Mouse (Mus musculus): ENCODE measurements around the gene Eya4.

Eya4 gene

DNA sequence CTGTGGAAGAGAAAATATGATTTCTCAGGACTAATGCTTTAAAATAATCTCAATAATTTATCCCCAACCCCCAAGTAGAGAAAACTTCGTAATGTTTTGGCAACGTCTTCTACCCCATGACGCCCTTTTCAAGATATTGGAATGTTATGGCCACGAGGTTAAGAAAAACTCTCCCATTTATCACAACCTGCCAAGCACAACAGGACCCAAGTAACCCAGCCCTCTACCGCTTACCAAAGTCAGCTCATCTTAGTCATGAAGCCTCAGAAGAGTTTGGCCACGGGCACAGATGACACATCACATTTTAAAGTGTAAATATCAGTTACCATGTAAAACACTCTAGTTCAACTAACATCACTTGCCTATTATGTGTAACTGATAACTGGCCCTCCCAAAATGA, 117.2 kb downstream of the Eya4 start:
- DNase-seq (ENCODE audit: extremely low spot score), result no peak

DNA sequence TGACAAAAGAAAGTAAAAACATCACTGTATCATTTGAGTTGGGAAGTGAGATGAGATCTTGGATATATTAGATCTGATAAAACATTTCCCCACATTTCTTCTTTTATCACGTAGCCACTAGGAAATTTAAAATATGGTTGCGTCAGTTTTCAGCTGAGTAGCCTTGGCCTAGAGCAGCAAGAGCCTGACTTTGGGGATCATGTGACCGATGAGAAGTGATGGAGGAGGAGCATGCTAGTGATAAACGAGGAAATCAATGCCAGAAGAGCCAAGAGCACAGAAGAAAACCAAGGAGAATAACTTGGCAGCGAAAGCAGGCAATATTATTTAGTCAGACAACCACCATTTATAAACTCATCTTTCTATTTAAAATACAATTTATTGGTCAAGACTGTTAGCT, 119.7 kb downstream of the Eya4 start:
- DNase-seq (ENCODE audit: extremely low spot score), result no peak

GRCm38 (mm10) chr10:23223336-23223735, 127.2 kb downstream of the Eya4 start:
- DNase-seq (ENCODE audit: extremely low spot score), result no peak

- no peak for DNase-seq (ENCODE audit: extremely low spot score)
Observed at GRCm38 (mm10) chr10:23220432-23220831, 130.2 kb downstream of the Eya4 start.

- DNase-seq (ENCODE audit: extremely low spot score), result no peak
Observed at GRCm38 (mm10) chr10:23216815-23217214, 133.8 kb downstream of the Eya4 start.

DNA sequence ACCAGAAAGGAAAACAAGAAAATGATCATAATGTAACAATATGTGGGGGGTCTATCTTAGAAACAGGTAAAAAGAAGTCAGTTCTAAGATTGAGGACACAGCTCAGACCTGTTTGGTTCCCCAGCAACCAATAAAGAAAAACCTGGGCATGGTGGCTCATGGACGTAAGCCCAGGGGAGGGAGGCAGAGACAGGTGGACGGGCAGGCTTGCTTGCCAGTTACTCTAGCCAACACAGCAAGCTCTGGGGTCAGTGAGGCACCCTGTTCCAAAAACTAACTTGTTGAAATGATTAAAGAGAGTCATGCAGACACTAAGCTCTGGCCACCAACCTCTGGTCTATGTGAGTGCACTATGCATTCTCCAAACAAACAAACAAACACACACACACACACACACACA, 139.2 kb downstream of the Eya4 start:
- no peak for DNase-seq (ENCODE audit: extremely low spot score)

GRCm38 (mm10) chr10:23203885-23204284, 146.7 kb downstream of the Eya4 start:
- no peak for DNase-seq (ENCODE audit: extremely low spot score)

GRCm38 (mm10) chr10:23203144-23203838, 147.3 kb downstream of the Eya4 start:
- no peak for DNase-seq (ENCODE audit: extremely low spot score)

- DNase-seq (ENCODE audit: extremely low spot score), result no peak
Observed at GRCm38 (mm10) chr10:23202591-23202990, 148.0 kb downstream of the Eya4 start.

DNA sequence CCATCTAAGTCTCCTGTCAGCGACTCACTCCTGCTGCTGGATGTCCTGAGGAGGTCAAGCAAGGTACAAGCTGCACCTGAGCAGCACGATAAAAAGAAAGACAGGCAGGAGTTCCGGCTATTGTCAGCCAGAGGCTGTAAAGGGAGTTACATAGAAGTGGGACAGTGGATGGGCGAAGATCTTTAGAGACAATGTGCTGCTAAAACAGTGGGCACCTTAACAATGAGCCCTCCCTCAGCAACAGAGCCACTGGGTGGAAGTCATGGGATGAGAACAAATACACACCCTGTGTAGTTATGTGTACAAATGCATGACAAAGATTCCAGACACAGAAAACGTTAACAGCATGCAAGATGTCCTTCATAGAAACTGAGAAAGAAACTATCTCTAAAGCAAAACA, 152.3 kb downstream of the Eya4 start:
- DNase-seq (ENCODE audit: extremely low spot score), result no peak

- no peak for DNase-seq (ENCODE audit: extremely low spot score)
Observed at GRCm38 (mm10) chr10:23196336-23196735, 154.2 kb downstream of the Eya4 start.

GRCm38 (mm10) chr10:23195337-23195736, 155.2 kb downstream of the Eya4 start:
- no peak for DNase-seq (ENCODE audit: extremely low spot score)

- DNase-seq (ENCODE audit: extremely low spot score), result no peak
Observed at GRCm38 (mm10) chr10:23189836-23190235, 160.8 kb downstream of the Eya4 start.

- DNase-seq (ENCODE audit: extremely low spot score), result no peak
Observed at GRCm38 (mm10) chr10:23185391-23185790, 165.2 kb downstream of the Eya4 start.

DNA sequence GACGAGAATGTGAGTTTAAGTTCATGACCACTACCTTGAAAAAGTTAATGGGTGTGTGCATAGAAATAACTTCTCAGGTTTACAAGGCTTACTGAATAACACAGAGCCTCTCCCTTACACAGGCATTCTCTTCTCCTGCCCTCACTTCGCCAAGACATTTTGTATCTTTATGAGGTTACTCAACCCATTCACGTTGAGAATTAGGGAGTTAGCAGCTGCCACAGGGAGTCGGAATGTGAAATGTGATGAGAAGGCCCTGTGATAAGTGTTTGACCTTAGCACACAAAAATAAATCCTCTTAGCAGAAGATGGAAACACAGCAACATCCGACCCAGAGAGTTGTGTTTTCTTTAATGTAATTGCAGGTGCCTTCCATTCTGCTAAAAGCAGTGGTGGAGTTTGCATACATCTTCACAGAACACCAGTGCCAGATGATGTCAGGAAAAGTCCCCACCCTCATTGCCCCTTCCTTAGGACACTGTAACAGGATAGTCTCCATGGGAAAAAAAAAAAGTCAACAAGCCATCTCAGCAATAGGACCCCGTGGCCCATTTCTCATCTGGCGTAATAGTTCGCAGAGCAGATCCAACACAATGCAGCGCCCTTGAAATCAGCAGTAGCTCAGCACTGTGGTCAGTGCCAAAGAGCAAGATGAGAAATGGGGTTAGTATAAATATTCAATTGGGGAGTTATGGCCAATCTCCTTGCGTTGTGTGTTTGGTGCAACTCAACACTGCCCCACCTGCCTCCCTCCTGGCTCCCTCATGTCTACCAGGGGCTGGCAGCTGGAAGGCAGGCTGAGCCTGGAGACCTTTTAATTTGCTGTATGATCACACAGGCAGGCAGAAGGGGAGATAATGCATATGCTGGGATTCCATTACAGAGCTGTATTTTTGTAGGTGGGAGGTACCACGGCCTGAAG, 168.8 kb downstream of the Eya4 start:
- no peak for DNase-seq (ENCODE audit: extremely low spot score)

- no peak for DNase-seq (ENCODE audit: extremely low spot score)
Observed at GRCm38 (mm10) chr10:23179285-23179684, 171.3 kb downstream of the Eya4 start.

- DNase-seq (ENCODE audit: extremely low spot score), result no peak
Observed at GRCm38 (mm10) chr10:23177347-23178046, 173.1 kb downstream of the Eya4 start.

DNA sequence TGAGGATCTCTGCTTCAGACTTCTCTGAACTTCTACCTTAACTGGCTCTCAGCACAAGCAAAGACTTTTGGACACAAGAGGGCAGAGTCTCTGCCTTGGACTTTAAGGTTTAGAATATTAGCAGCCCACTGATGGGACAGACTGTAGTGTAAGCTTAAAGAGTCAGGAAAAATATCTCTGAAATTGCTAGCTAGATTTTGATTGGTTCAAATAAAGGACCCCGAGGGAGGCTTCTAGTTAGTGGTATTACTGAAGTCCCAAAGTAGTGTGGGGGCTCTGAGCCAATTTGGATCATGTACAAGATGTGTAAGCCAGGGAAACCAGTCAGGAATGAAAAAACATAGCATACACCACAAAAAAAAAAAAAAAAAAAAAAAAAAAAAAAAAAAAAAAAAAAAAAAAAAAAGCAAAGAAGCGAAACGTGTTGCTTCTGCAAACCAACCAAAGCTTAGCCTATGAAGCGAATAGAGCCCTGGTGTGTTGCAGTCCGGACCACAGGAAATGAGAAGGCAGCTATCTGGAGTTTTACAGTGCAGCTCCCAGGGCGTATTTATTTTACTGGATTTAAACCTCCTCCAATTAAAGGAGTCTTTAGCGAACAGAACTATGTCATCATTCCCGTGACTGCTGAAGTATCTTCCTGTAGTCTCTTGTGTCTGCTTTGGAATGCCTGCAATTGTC, 173.8 kb downstream of the Eya4 start:
- DNase-seq (ENCODE audit: extremely low spot score), result no peak

DNA sequence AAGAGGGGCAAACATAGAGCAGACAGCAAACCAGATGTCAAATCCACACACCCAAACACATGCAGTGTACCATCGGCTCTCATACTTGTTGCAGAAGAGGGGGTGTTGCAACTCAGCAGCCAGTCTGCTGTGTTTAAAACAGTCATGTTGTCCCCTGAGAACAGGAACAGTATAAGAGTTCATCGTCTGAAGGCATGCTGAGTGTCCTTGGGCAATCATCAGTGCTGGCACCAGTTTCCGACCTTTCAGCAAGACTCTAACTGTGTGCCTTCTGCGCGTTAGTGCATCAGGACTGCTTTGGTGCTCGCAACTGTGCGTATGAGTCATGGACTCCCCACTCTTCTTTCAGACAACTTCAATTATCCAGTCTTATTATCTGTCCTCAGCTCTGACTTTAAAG, 179.0 kb downstream of the Eya4 start:
- DNase-seq (ENCODE audit: extremely low spot score), result no peak

DNA sequence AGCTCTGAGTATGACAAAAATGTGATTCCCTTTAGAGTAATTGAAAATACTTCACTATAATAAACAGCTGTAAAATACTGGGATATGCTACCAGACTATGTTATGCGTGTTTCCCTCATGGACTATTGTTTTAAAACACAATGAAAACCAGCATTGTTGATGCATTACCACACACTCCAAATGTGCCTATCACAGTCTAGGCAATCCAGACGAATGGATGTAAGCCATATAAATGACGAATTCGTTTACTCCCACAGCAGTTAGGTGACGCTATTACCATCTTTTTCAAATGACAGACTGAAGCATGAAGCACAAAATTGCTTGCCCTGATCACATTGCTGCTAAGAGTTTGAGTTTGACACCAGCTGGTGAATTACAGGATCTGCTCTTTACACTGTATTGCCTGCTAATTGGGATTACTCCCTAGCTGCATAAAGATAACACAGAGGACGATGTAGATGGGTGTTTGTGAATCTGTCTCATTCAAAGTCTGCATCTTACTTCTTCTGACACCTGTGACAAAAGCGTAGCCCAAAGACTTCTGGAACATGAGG, 185.4 kb downstream of the Eya4 start:
- DNase-seq (ENCODE audit: extremely low spot score), result no peak

DNA sequence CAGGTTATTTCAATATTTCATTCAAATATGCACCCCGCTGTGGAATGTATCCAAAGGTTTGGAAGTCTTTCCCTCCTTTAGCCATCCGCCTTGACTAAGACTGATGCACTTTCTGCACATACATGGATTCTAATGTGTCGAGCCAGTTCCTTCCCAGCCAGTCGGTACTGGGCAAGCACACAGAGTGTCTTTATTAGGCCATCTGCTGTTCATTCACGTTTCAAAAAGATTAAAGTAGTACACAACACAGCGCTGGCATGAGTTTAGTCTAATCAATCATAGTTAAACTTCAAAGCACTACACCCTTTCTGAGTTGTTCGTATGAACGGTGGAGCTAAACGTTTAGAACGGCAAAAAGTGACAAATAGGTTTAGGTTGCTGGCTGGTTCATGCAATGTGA, 190.7 kb downstream of the Eya4 start:
- no peak for DNase-seq (ENCODE audit: extremely low spot score)

DNA sequence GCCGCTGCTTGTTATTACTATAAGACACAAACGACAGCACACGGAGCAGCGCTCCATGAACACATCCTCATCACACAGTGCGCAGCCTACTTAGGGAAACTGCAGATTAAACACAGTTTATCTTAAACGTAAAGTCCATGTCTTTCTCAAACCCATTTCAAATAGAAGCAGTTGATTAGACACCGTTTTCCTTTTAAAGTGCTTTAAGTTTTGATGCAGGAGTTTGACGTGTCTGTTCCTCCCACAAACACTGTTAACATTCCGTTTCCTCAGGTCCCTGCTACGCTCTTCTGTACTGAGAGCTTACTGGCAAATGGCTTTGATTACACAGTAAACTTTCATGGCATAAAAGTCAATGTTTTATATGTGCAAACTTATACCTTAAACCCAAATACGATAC, 191.4 kb downstream of the Eya4 start:
- DNase-seq (ENCODE audit: extremely low spot score), result no peak
